Mouse (Mus musculus) Muller cell, postnatal 12 days (primary cell): ENCODE results near the gene Snapc5.
"Not testable (repeated sequence)": the region's sequence is repeated elsewhere in the genome, so short reads cannot be mapped to it uniquely, and the experiment has no call there.

Source experiments
- DNase-seq: peaks from one replicate; pipeline ENCODE4 v3.0.0-alpha.2; 2015; ENCODE audit errors: inconsistent ontology term

Gene Snapc5

DNA sequence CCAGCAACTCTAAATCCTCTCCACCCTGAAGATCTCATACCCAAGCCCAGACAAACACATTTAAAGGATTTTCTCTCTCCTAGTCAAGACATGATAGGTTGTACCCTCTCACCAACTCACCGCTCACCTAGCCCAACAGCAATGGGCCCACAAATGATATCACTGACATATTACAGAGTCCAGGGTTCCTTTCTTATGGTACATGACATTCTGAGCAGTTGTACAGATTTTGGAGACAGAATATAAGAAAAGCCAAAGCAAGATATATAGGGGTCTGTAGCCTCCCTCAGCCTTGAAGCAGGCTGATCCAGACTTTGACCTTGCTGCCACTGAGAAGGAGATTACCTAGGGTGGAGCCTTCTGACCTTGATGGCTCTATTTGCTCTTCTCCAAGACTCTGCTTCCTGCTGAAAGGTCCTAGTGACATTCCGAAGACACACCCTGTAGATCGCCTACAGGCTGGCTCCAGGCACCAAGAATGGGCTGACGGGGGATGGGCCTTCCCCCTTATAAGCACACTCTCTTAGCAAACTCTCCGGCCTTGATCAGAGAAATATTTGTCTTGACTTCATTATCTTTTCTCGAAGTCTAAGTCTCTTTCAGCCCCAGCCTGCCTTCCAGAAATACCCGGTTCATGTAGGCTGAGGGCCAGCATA lies 19.8 kb downstream of the Snapc5 start:
- DNase-seq = not testable (repeated sequence)

DNA sequence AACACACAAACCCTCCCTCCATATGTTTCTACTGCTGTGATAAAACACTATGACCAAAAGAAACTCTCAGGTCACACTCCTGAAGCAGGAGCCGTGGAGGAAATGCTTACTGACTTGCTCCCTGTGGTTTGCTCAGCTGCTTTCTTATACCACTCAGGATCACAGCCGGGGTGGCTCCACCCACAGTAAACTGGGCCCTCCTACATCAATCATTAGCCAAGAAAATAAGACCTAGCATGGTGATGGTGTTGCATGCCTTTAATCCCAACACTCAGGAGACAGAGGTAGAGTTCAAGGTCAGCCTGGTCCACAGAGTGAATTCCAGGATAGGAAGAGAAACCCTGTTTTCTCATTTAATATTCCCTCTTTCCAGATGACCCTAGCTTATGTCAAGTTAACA lies 20.8 kb downstream of the Snapc5 start:
- no peak for DNase-seq

DNA sequence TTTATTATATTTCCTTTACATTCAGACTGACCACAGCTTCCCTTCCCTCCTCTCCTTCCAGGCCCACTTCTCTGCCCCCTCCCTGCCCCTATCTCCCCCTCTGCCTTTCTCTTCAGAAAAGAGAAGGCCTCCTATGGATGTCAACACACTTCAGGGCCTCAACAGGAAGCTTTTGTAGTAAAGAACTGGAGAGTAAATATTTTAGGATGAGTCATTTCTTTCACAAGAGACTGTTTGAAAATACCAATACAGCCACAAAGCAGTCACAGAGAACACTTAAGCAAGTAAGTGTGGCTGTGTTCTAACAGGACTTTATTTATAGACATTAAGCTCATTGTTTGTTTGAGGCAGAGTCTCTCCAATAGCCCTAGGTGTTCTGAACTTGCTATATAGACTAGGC lies 23.3 kb downstream of the Snapc5 start:
- DNase-seq = peak; percentile 73

DNA sequence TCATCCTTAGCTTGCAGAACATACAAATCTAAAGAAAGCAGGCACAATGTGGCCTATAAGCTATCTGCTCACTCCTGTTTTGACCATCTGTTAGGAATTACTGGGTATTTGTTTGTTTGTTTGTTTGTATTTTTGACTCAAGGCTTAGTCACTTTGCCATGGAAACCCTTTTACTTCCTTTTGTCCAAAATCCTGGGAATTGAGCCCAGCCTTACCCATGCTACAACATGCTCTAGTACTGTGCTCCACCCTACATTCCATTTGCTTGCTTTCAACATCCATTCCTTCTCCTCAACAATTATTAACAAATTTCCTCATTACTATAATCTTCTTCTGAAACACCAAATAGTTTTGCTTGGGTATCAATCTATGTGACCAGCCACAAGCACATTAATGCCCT lies 23.8 kb downstream of the Snapc5 start:
- DNase-seq = peak; percentile 75

DNA sequence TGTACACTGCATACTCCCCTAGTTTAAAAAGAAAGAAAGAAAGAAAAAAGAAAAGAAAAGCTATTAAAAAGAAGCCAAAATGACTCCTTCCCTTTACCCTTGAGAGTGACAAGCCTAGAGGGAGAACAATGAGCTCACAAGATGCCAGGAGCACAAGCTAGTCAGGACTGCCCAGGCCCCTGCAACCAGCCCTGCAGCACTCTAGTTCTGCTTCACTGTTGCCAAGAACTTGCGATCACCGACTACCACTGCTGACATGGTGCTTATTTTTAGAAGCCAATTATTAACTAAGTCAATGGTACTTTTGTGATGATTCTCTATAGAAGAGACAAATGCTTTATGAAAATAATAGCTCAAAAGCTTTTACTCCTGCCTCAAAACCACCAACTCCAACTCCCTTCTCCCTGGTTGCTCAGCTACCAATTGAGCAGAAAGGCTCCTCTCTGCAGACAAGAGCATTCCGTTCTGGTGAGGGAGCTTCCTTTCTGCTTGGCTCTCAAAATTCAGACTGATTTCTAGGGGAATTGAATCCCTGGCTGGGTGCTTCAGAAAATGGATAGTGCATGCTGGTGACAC lies 28.5 kb downstream of the Snapc5 start:
- peak; percentile 88 for DNase-seq

DNA sequence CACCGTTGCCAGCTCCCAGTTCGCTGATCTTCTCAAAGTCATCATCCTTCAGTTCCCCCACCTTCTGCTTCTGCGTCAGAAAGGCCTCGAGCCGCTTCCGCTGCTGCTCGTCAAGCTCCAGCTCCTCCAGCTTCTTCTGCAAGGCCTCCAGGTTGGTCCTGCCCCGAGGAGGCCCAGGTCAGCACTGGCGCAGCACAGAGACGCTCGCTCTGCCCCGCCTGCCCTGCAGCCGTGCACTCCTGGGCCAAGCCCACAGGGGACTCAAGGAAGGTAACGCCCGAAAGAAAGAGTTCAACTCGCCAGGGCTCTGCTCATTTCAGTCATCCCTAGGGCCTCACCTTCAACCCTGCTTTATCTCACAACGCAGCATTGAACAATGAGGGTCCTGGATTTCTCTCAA lies 35.4 kb downstream of the Snapc5 start:
- DNase-seq = no peak

DNA sequence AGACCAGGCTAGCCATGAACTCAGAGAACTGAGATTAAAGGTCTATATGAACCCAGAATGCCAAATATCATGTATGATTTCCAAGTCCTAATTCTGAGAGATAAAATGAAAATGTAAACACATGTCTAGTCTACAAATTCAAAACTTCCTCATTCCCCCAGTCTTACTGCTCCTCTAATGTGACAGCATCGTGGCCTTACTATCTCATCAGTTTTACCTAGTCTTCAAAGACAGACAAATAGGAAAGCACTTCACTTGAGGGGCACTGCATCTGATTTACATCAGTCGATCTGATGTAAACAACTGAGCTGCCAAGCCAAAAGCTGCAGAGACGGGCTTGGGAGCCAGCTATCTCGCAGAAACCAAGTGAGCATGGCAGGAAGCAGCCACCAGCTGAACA lies 37.0 kb downstream of the Snapc5 start:
- DNase-seq = no peak

DNA sequence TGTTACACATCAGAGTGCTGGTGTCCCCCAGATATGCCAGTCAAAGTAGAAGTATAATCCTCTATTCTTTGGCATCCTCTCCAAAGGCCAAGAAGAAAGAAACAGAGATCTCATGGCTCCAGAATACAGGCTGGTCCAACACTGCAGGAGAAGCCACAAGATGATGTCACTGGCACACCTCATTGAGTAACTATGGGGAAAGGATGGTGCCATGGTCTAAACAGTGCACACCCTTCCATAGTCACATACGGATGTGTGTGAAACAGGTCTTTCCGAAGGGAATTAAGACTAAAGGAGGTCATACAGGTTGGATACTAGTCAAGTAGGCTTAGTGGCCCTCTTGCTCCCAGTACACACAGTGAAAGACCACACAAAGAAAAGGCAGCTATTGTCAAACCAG lies 37.6 kb downstream of the Snapc5 start:
- DNase-seq = peak; percentile 32

DNA sequence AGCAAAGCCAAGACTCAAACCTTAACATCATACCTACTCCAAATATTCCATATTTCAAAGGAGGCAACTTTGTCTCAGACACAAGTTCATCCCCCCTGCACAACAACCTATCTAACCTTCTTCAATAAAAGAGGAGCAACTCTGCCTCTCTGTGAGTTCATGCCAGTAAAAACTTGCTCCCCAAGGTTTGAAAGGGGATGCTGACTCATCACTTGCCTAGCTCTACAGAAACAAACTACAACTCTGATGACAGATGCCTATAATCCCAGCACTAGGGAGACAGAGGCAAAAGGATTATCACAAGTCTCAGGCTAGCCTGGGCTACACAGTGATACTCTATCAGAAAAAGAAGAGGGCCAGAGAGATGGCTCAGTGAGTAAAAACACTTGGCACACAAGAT lies 38.8 kb downstream of the Snapc5 start:
- DNase-seq = no peak

DNA sequence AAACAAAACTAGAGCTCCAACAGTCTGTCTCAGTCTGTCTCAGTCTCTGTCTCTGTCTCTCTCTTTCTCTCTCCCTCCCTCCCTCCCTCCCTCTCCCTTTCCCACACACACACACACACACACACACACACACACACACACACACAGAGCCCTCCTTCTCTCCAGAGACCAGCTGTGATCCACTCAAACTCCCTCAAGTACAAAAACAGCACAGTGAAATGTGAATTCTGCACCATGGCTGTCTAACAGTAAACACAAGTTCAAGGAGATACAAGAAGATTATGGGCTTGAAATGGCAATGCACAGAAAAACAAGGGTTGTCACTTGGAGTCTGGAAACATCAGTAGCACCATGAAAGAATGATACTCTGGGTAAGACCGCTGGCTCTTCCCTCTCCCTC lies 40.2 kb downstream of the Snapc5 start:
- DNase-seq = no peak

DNA sequence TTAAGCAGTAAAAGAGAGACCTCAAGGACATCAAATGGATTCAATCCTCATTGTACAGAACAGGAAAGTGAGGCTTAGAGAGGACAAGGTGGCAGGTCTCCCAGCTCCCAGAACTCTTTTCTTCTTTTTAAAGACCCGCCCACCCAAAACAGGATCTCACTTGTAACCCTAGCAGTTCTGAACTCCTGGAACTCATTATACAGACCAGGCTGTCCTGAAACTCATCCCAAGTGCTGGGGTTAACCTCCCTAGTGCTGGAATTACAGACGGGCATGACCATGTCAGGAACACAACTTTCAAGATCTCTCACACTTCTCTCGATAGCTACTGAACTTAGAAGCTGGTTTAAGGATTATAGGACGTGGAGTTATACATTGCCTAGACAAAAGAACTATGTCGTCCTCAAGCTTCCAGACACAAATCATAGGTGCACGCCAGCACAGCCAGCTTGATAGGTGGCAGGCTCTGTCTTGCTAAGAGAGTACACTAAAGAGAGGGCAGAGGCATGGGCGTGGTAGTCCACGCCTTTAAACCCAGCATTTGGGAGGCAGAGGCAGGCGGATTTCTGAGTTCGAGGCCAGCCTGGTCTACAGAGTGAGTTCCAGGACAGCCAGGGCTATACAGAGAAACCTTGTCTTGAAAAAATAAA lies 40.8 kb downstream of the Snapc5 start:
- DNase-seq = no peak

DNA sequence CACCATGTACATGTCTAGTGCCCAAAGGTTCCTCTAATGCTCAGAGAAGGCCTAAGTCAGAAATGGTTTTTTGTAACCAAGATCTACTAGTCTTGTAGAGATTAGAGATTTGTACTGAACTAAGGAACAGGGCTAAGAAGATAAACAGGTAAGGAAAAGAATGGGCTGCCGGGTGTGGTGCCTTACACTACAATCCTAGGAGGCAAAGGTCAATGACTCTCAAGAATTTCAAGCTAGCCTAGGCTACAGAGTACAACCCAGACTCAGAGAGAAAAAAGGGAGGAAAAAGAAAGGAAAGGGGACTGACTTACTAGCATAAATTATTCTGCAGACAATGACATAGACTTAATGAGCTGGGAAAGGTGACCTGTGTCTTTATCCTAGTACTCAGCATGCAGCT lies 41.5 kb downstream of the Snapc5 start:
- no peak for DNase-seq

DNA sequence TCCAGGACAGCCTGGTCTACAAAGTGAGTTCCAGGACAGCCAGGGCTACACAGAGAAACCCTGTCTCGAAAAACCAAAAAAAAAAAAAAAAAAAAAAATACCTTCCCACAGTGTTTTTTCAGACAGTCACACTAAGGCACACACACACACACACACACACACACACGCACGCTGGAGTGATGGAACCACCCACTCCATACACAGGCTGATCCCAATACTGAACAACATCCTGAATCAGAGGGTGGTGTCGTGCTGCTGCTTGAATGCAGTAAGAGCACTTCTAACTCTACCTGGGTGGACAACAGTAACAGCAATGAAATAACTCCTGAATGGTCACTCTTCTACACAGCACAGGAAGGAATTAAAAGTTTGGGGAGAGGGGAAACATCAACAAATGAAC lies 42.4 kb downstream of the Snapc5 start:
- no peak for DNase-seq

DNA sequence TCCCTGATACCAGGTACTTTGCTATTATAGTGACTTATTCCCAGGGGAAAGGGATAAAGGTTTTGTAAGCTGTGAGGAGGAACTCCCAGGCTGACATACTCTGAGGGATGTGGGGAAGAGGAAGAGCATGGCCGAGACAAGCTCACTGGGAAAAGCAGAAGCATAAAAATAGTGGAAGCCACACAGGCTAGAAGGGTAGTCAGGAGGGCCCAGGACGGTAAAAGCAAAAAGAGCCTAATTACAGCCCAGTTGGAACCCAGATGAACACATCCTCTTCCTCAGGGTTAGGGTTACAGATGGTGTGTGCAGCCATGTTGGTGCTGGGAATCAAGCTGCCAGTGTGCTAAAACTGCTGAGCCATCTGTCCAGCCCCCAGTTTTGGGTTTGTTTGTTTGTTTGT lies 43.0 kb downstream of the Snapc5 start:
- no peak for DNase-seq

DNA sequence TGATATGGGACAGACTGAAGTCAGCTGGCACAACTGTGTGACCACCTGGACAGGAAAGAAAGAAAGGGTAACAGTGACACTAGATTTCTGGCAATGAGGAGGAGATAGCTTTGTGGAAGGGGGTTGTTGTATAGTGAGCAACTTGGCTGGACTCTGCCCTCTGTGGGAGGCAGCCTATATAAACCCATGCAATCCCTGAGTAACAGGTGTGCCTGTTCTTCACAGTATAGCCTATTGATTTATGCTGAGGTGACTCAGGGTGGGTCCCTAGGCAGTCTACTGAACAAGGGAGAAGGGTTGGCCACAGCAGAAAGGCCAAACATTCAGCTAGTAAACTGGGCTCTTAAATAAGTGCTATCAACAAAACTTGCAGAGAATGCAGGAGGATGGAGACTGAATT lies 46.7 kb downstream of the Snapc5 start:
- DNase-seq = no peak

DNA sequence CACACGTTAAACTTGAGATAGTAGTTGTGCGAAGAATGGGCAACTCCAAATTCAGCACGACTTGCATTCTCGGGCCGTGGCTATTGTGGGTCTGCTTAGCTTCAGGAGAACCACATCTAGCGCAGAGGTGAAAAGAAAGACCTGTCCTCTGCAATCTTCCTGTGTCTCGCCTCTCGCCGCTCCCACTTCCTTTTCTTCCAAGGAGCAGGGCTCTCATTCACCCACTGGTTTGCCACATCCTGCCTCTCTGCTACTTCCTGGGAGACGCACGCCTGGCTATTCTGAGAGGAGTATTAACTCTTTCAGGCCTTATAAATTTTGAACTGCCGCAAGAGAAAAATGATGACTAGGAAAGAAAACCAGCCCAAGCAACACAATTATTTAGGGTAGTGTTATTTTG lies 48.7 kb downstream of the Snapc5 start:
- DNase-seq = no peak

DNA sequence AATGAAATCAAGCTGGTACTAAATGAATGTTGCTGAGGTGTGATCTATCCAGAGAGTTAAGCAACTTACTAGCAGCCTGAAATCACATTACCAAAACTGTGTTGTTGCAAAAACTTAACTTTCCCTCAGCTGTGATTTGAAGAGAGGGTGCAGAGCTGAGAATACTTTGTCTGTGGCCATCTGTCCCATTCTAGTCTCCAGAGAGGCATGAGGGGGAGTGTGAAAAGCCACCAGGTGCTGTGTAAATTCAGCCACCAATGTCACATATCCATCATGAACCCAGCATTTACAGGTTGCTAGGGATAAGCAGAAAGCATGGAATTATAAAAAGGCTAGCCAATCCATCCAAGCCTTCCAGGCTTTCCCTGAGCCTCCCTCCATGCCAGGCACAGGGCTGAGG lies 49.9 kb downstream of the Snapc5 start:
- no peak for DNase-seq

DNA sequence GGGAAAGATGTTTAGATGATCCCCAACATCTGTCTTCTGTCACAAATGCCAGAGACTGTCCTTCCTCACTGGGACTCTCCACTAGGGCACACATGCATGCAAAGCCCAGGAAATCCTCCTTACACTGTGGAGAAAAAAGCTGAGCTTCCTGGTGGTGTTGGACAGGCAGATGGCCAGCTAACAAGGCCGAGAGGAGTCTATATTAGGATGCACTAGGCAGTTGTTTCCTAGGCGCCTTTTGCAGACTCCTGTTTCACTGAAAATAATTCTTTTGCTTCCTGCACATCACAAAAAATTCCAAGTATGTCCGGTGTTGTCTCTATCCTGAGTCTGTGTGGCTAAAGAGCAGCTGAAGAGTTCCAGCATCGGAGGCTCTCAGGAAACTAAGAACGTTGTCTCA lies 52.1 kb downstream of the Snapc5 start:
- DNase-seq = no peak

DNA sequence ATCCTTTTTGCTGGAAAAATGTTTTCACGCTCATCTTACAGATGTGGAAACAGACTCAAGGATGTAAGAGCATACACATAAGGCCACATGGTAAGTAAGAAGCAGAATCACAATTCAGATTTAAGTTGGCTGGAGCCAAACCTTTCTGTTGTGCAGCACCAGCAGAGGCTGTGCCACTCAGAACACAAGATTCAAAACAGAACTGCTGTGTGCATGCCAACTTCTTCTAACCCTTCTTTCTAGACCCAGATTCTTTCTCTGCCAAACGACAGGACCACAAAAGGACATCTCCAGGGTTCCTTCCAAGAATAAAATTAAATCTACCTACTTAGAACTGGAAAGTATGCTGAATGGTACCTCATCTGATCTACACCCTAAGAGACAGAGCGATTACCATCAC lies 52.6 kb downstream of the Snapc5 start:
- DNase-seq = no peak

DNA sequence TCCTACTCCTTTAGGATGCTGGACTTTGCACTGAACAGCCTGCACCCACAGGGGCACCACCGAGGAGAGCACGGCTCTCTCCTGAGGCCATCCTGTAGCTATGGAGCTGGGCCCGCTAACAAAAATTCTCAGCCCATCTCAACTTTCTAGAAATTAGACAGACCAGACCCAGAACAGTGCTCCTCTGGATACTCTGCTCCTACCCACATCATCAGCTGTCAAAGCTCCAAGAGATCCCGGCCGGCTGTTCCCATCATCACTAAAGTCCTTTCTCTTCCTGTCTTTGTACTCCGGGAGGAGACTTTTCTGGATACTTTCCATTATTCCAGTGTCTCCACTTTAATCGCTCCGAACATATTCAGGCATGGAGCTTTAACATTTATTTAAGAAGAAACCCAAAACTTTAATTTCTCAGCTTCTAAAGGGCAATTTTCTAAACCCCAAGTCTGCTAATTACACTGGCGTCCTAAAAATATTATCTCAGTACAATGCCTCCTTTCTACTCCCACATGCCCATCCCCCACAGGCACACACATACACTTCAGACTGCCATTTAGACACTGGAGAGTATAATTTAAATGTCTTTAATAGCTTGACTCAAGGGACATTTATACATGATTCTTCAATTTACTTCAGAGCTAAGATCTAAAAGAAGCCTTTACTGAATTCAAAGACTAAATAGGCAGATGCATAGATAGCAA lies 53.3 kb downstream of the Snapc5 start:
- peak; percentile 63 for DNase-seq
